Mouse (Mus musculus): ENCODE data around the gene Sypl2.

- no peak for TF ChIP-seq GATA1 (IDR thresholded peaks at IDR 0.05; ENCODE audit: borderline replicate concordance, low read length)
- TF ChIP-seq FLI1 (IDR thresholded peaks at IDR 0.05; ENCODE audit: low read length): no peak
Observed at GRCm38 (mm10) chr3:108195941-108196590, 30.4 kb downstream of the Sypl2 start.
